Mouse (Mus musculus): ENCODE data around the gene Zfp583.

Gene Zfp583

DNA sequence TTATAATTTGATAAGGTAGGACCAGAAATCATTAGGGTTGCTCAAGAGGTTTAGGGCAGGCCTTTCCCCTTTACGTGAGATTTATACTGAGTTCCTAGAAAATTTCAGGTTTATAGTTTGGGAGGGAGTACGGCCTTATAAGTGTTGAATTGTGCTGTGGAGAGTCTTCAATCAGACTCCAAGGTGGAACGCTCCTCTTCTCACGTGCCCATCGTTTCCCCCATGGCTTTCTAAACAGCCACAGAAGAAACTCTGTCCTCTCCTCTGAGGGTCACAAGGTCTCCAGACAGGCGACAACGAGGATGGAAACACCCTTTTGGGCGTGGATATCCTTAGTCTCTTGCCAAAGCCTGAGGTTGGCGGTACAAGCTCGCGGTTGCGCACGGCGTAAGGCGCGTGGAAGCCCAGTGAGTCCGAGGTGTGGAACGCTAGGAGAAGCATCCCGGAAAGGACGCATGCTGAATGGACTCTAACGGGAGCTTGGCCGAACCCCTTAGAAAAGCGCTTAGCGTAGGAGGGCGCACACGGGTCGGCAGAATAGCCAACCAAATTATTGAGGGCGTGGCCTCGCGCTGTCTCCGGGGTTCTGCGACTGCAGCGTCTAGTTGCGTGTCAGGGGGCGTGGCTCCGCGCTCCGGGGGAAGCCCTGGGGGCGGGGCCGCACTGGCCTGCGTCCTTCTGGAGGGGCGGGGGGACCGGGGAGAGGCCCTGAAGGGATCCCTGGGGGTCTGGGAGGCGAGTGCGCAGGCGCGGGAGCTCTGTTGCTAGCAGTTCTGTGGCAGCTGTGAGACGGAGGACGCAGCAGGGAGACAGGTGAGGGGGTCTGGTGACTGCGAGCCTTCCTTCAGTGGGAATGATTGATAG, 45.0 kb downstream of the Zfp583 start, which contains the start of gene Zfp667:
TSS of gene Zfp667 (plus strand) at position 738 of the 864 bp plus-strand sequence.
- peak; percentile 97 for DNase-seq (ENCODE audit: low spot score)

DNA sequence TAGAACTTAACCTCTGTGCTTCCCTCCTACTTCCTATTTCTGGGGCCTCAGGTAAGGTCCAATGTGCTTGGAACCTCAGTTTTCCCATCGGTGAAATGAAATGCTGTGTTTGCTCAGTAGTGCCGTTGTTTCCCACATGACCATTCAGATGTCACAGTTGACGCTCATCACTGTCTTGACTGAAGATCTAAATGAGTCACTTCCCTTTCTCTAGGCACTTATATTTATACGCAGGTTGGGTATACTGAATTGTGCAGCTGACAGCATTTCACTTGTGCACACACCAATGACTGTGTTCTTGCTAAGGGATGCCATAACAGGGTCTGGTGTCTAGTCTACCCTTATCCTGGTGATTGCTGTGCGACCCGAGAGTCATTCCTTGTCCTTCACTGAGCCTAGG, 45.7 kb downstream of the Zfp583 start:
- DNase-seq (ENCODE audit: low spot score): no peak

DNA sequence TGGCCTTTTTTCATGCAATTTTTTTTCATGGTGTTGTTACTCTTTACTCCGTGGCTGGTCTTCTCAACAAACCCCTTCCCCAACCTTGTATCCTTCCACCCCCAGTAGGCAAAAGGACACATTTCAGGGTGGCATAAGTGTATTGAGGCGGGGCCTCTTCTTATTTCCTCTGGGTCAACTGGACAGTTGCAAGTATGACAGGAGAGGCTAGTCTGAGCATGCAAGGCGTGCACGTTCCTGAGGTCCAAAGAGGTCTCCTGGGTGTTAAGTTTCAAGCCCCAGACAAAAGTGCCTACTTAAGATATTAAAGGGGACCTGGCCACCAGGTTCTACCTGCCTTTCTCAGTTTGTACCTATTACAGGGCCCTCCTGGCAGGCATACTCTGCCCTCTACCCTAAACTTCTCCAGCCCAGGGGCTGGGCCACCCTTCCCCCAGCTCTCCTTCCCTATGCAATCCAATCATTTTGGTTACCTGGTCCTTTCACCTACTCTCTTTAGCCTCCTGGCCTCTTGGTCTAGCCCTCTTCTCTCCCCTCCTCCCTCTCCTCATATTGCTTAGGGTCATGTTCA, 46.6 kb downstream of the Zfp583 start:
- no peak for DNase-seq (ENCODE audit: low spot score)

DNA sequence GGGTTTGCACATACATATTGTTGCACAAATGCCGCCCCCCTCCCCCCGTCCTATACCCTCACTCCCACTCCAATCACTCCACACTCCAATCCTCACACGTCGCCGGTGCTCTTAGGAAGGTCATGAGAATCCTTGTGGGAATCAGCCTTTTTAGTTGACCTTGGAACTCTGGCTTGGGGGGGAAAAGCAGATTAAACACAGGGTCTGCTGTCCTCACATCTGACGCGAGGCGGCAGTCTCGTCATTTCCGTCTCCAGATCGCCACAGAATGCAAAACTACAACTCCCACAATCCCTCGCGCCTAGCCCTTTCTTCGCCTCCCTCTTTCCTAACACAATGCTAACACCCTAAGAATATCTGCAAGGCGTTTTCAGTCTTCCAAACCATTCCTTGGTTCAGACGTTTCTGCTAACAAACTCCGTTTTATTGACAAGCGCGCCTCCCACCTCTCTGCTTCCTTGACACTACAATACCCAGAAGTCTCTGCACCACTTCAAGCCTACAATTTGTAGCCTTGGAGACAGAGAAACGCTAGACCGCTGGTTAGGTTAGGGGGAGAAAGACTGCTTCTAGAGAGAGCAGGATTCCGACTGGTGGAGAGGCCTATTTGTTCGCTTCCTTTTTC, 47.5 kb downstream of the Zfp583 start:
- peak; percentile 90 for DNase-seq (ENCODE audit: low spot score)

DNA sequence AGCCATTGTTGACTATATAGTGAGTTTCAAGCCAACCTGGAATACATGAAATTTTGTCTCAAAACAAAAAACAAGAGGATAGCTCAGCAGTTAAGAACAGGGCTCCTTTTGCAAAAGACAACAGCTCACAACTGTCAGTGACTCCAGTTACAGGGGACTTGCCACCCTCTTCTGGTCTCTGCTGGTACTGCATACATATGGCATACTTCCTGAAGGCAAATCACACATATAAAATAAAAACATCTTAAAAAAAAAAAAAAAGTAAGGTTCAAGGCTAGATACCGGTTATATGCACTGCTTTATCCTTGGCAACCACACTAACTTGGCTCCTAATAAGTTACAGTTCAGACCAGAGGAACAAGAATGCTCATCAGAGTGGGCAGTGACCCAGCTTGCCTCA, 48.3 kb downstream of the Zfp583 start:
- peak; percentile 56 for DNase-seq (ENCODE audit: low spot score)

DNA sequence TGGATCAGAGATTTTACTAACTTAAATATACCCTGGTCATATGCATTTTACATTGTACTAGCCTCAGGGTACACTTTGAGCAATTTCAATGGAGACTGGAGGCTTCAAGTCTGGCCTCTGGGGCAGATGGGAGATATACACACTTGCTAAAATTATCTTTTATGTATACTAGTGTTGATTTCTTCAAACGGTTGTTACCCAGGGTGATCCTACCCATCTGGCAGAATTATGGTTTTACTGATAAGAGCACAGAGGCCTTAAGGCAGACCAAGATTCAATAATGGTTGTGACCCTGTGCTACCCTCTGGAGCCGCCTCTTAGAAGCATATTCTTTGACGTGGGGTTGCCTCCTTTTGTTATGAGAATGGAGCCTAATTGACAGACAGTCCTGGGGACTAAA, 53.2 kb downstream of the Zfp583 start:
- no peak for DNase-seq (ENCODE audit: low spot score)

DNA sequence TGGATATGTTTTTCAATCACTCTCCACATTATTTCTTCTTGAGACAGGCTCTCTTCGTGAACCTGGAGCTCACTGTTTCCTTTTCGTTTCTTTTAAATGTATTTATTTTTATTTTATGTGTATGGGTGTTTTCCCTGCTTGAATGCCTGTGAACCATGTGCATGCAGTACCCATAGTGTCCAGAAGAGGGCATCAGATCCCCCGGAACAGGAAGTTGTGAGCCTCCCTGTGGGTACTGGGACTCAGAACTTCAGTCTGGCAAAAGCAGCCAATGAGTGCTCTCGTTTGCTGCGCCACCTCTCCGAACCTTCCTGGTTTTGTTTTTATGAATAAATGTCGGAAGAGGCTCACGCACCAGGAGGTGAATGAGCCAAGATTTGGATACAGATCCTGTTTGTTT, 65.4 kb downstream of the Zfp583 start:
- no peak for DNase-seq (ENCODE audit: low spot score)
